Mouse (Mus musculus) adrenal gland, postnatal 10 days (tissue): ENCODE measurements at regions not wholly inside any gene's neighbourhood (a gene's known extent, or its start where the extent isn't known, plus 50 kb on each side); places are given as distances from the start of the nearest gene placed in this dataset.

Experiments used
- DNase-seq: peaks from one replicate; pipeline ENCODE4 v3.0.0; 2021; ENCODE audit warnings: mixed read lengths

- DNase-seq, result peak; percentile 19
Observed at GRCm38 (mm10) chr1:113109706-113110105, 1245.0 kb upstream of the Dsel start.

DNA sequence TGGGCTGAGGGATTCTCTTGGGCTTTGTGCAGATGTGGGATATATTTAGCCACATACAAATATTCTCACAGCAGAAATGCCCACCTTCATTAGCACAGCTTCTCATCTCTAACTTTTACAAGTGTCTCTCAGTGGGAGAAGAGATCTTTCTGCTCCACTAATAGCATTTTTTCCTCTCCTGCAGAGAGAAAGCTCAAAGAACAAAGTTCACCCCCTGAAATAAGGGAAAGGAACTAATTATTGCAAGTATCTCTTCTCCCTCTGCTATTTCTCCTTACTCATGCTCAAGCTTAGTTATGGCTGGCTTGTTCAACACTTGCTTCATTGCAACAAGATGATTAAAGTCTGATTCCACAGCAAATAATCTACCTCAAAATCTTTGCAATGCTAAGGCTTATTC lies 1231.4 kb upstream of the Dsel start:
- DNase-seq, result no peak

- no peak for DNase-seq
Observed at GRCm38 (mm10) chr1:113089466-113089865, 1224.7 kb upstream of the Dsel start.
